Mouse (Mus musculus) megakaryocyte, embryonic 14.5 days (primary cell): ENCODE measurements at regions not wholly inside any gene's neighbourhood (a gene's known extent, or its start where the extent isn't known, plus 50 kb on each side); places are given as distances from the start of the nearest gene placed in this dataset.

Experiments
- FLI1 ChIP-seq: IDR thresholded peaks from 2 replicates; pipeline ENCODE4 v1.6.1; 2012; ENCODE audit warnings: low read length, inconsistent platforms, mixed read lengths
- GATA1 ChIP-seq: IDR thresholded peaks from 3 replicates; pipeline ENCODE4 v1.6.1; 2012; ENCODE audit warnings: mixed read lengths, low read length, inconsistent platforms, borderline replicate concordance

- TF ChIP-seq GATA1 = no peak
- no peak for TF ChIP-seq FLI1
Measured at GRCm38 (mm10) chr13:47784406-47784805, 476.6 kb upstream of the Id4 start.
